ENCODE assay signal across 22 mouse cellular contexts in the genomic region with DNA sequence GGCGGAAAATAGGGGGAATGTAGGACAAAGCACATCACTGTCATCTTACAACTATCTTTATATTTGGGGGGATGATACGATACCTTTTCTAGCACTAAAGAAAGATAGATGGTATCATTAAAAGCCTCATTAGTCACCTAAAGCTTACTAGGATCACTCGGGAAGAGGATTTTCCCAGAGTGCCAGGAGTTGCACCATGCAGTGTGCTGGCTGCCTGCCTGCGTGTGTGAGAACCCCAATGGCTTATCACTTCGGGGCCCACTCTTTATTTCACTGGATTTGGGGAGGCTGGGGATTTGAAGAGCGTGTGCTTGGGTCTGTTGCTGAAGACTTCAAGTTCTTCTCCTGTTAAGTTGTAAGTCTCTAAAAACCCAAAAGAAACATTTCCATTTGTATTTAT.
"Had no signal": no experiment of that assay in that cellular context is flagged by ENCODE, and none has a peak within 500 bp of the region (broad histone marks: within the 10 kb centered on the region; RNA-seq: fewer than 3 reads in every experiment).

No protein-coding gene starts in this region.

- H3K4me2 ChIP-seq: kidney, embryonic 15.5 days; limb, embryonic 13.5 days; liver, embryonic 12.5 days; liver, embryonic 15.5 days; lung, embryonic 15.5 days; midbrain, embryonic 11.5 days; neural tube, embryonic 12.5 days had no signal

- H3K27me3 ChIP-seq: kidney, embryonic 15.5 days; limb, embryonic 13.5 days; liver, embryonic 12.5 days; liver, embryonic 15.5 days; lung, embryonic 15.5 days; neural tube, embryonic 12.5 days had no signal

- H3K4me3 ChIP-seq: kidney, embryonic 15.5 days; limb, embryonic 10.5 days; limb, embryonic 13.5 days; liver, embryonic 12.5 days; liver, embryonic 15.5 days; lung, embryonic 15.5 days; neural tube, embryonic 12.5 days had no signal

- H3K27ac ChIP-seq: kidney, embryonic 15.5 days; limb, embryonic 10.5 days; limb, embryonic 13.5 days; liver, embryonic 12.5 days; liver, embryonic 15.5 days; lung, embryonic 15.5 days; neural tube, embryonic 12.5 days had no signal

- H3K36me3 ChIP-seq: lung, embryonic 15.5 days; neural tube, embryonic 12.5 days had no signal

- ATAC-seq: liver, embryonic 12.5 days had no signal

- H3K4me1 ChIP-seq: kidney, embryonic 15.5 days; limb, embryonic 10.5 days; liver, embryonic 12.5 days; liver, embryonic 15.5 days; lung, embryonic 15.5 days had no signal

- H3K9ac ChIP-seq: kidney, embryonic 15.5 days; limb, embryonic 13.5 days; liver, embryonic 12.5 days; liver, embryonic 15.5 days; lung, embryonic 15.5 days; neural tube, embryonic 12.5 days had no signal

- DNase-seq: kidney, adult 11 months; kidney, adult 8-10 months; kidney, postnatal 10 days; kidney, postnatal 36 days; layer of hippocampus, adult 9-11 months; liver; lung, adult 18-20 months; lung, postnatal 14 days; lung, postnatal 4 days; midbrain, embryonic 14.5 days; right cerebral cortex, adult 18-20 months; right cerebral cortex, postnatal 14 days; right cerebral cortex, postnatal 4 days; thymus, postnatal 25 days had no signal

- H3K9me3 ChIP-seq: kidney, embryonic 15.5 days; limb, embryonic 10.5 days; limb, embryonic 13.5 days; liver, embryonic 12.5 days; liver, embryonic 15.5 days; lung, embryonic 15.5 days; neural tube, embryonic 12.5 days had no signal
